Mouse (Mus musculus) G1E (cell line): Measurements from ENCODE around the gene Clasp2. TPM values are rescaled to one million over a fixed set of nuclear protein-coding genes. Genes with fewer than 3 reads are reported as not detected.

ENCODE experiments used
- ATAC-seq: 2 replicates; pipeline ENCODE4 v1.8.0; 2016; ENCODE audit warnings: mild to moderate bottlenecking; ENCODE audit not compliant: insufficient number of reproducible peaks, poor library complexity, low FRiP score, severe bottlenecking; ENCODE audit errors: extremely low read depth
- DNase-seq: peaks from one replicate; pipeline ENCODE4 v3.0.0; 2012; ENCODE audit warnings: low spot score
- H3K27me3 ChIP-seq: 2 replicates; pipeline ENCODE4 v1.6.1; 2012; ENCODE audit warnings: mild to moderate bottlenecking, low read length, inconsistent platforms; ENCODE audit not compliant: insufficient read depth
- H3K36me3 ChIP-seq: replicated peaks from 2 replicates; pipeline ENCODE3; 2012; ENCODE audit warnings: mild to moderate bottlenecking, inconsistent platforms
- H3K4me1 ChIP-seq: 2 replicates; pipeline ENCODE4 v1.6.1; 2012; ENCODE audit warnings: low read depth, low read length, inconsistent platforms, mixed read lengths; ENCODE audit not compliant: insufficient read depth
- H3K4me3 ChIP-seq: 2 replicates; pipeline ENCODE4 v1.5.1; 2012; ENCODE audit warnings: low read depth, mild to moderate bottlenecking, inconsistent platforms, low read length, moderate library complexity, mixed read lengths
- H3K9me3 ChIP-seq: replicated peaks from 2 replicates; pipeline ENCODE4 v1.6.1; 2012; ENCODE audit warnings: inconsistent platforms
- CTCF ChIP-seq: IDR thresholded peaks from 2 replicates; pipeline ENCODE4 v1.5.1; 2012; ENCODE audit warnings: low read depth, low read length, inconsistent platforms, mixed read lengths
- GATA1 ChIP-seq: IDR thresholded peaks from 2 replicates; pipeline ENCODE4 v1.6.1; 2012; ENCODE audit warnings: borderline replicate concordance, low read length, inconsistent platforms, mixed read lengths
- GATA2 ChIP-seq: IDR thresholded peaks from 2 replicates; pipeline ENCODE4 v1.6.1; 2012; ENCODE audit warnings: low read depth, low read length, inconsistent platforms, borderline replicate concordance
- POLR2AphosphoS5 ChIP-seq: IDR thresholded peaks from 2 replicates; pipeline ENCODE4 v1.6.1; 2012; ENCODE audit warnings: low read depth, low read length, inconsistent platforms; ENCODE audit not compliant: insufficient replicate concordance
- TAL1 ChIP-seq: conservative IDR thresholded peaks from 2 replicates; pipeline ENCODE4 v1.6.1; 2012; ENCODE audit warnings: low read depth, low read length, inconsistent platforms, mixed read lengths
- polyA plus RNA-seq: library from polyadenylated mRNA; stranded (reverse); fragments of >175 nt; gene quantifications from 2 replicates; pipeline ENCODE4 v1.2.3, GENCODE M21; 2012
- total RNA-seq, 2 experiments: library from RNA; stranded (forward) in 1 of 2; stranded (reverse) in 1 of 2; fragments of 200-1000 nt in 1 of 2; fragments of >200 nt in 1 of 2; fragmentation: Nextera tagmentation in 1 of 2; gene quantifications; 2 replicates each; pipeline ENCODE4 v1.2.3; 2014 to 2017

The Clasp2 gene
- total and polyA plus RNA-seq, 3 experiments = 8.7 to 92.0 (median 40.4) TPM

- no peak for TF ChIP-seq CTCF
- no peak for TF ChIP-seq TAL1
- TF ChIP-seq POLR2AphosphoS5 = no peak
- no peak for TF ChIP-seq GATA1
- no peak for TF ChIP-seq GATA2
- peaks cover 17% of the 10 kb centered on the region for H3K36me3 ChIP-seq
- ATAC-seq = no peak
- H3K9me3 ChIP-seq = no peaks in the 10 kb centered on the region
- peak overlapping the region; percentile 95; the same call in 1 of the 2 replicates for H3K4me3 ChIP-seq
- peaks cover 31% of the 10 kb centered on the region for H3K4me1 ChIP-seq
- DNase-seq = no peak
- H3K27me3 ChIP-seq = no peaks in the 10 kb centered on the region
These were observed 188.4 kb downstream of the Clasp2 start for GRCm38 (mm10) chr9:113929676-113930075.

GRCm38 (mm10) chr9:113930534-113931374 is 189.5 kb downstream of the Clasp2 start, which contains the start of gene Ubp1:
Ubp1 (plus strand) TSS chr9:113930934.
- TF ChIP-seq GATA1 (no peak), GATA2 (no peak), CTCF (no peak), TAL1 (no peak), POLR2AphosphoS5 (no peak)
- peaks cover 41% of the 10 kb centered on the region for H3K4me1 ChIP-seq
- peak within 1 kb of the TSS; percentile 95 for H3K4me3 ChIP-seq
- no peaks in the 10 kb centered on the region for H3K9me3 ChIP-seq
- DNase-seq (peak; percentile 96), ATAC-seq (peak; percentile 94)
- peaks cover 16% of the 10 kb centered on the region for H3K36me3 ChIP-seq
- H3K27me3 ChIP-seq = no peaks in the 10 kb centered on the region

GRCm38 (mm10) chr9:113931375-113932099 is 190.3 kb downstream of the Clasp2 start:
- Histone ChIP-seq H3K9me3 (no peaks in the 10 kb centered on the region), H3K4me3 (peak overlapping the region; percentile 95), H3K4me1 (peaks cover 48% of the 10 kb centered on the region), H3K36me3 (peaks cover 19% of the 10 kb centered on the region), H3K27me3 (no peaks in the 10 kb centered on the region)
- DNase-seq = no peak
- TF ChIP-seq POLR2AphosphoS5 (no peak), GATA2 (no peak), TAL1 (no peak), CTCF (no peak), GATA1 (no peak)
- no peak for ATAC-seq

GRCm38 (mm10) chr9:113932100-113932470 is 190.8 kb downstream of the Clasp2 start:
- Histone ChIP-seq H3K4me3 (peak overlapping the region; percentile 95), H3K27me3 (no peaks in the 10 kb centered on the region), H3K4me1 (peaks cover 53% of the 10 kb centered on the region), H3K9me3 (no peaks in the 10 kb centered on the region), H3K36me3 (peaks cover 23% of the 10 kb centered on the region)
- DNase-seq (no peak), ATAC-seq (no peak)
- TF ChIP-seq GATA1 (no peak), CTCF (no peak), POLR2AphosphoS5 (no peak)

- TF ChIP-seq GATA1 (no peak), TAL1 (no peak), POLR2AphosphoS5 (no peak), CTCF (no peak), GATA2 (no peak)
- DNase-seq (no peak), ATAC-seq (no peak)
- H3K36me3 ChIP-seq = peaks cover 26% of the 10 kb centered on the region
- H3K9me3 ChIP-seq = no peaks in the 10 kb centered on the region
- peaks cover 56% of the 10 kb centered on the region for H3K4me1 ChIP-seq
- peak overlapping the region; percentile 95 for H3K4me3 ChIP-seq
- H3K27me3 ChIP-seq = no peaks in the 10 kb centered on the region
These were observed 191.2 kb downstream of the Clasp2 start for GRCm38 (mm10) chr9:113932501-113932900.

- H3K9me3 ChIP-seq = no peaks in the 10 kb centered on the region
- DNase-seq (no peak), ATAC-seq (no peak)
- TF ChIP-seq POLR2AphosphoS5 (no peak), TAL1 (no peak), CTCF (no peak), GATA1 (no peak), GATA2 (no peak)
- no peaks in the 10 kb centered on the region for H3K27me3 ChIP-seq
- peak overlapping the region; percentile 2; the same call in 1 of the 2 replicates for H3K4me3 ChIP-seq
- H3K36me3 ChIP-seq = peaks cover 47% of the 10 kb centered on the region
- peaks cover 64% of the 10 kb centered on the region for H3K4me1 ChIP-seq
These were observed 194.4 kb downstream of the Clasp2 start for GRCm38 (mm10) chr9:113935638-113936037.
